Mouse (Mus musculus): ENCODE data around the gene Exosc7. TPM values are rescaled to one million over a fixed set of nuclear protein-coding genes. Genes with fewer than 3 reads are reported as not detected.
A peak's percentile ranks its signal among the peaks of the same experiment; 100 is the strongest.

The Exosc7 gene
- 81.1 and 109 TPM in 2 replicates for polyA plus RNA-seq (2012; rRNA removed)
- 96.5 and 105 TPM in 2 replicates for polyA plus RNA-seq (2014; fragmentation: Nextera tagmentation; extraction: Ambion mirVana)

GRCm38 (mm10) chr9:123112805-123113521, at the start of gene Exosc7, which contains the start of gene Zdhhc3:
Exosc7 (plus strand) TSS chr9:123113215.
Zdhhc3 (minus strand) TSS chr9:123113205.
- ATAC-seq (ENCODE audit: low FRiP score, low read depth) (peak; percentile 94), DNase-seq (ENCODE audit: low spot score) (peak; percentile 92)
- WGBS: under 1% methylated on average over 72 of the region's 79 CpGs
- Histone ChIP-seq H3K4me2 (replicated peaks; ENCODE audit: low read depth, low read length, severe bottlenecking) (peak within 1 kb of the TSS; percentile 89), H3K4me1 (ENCODE audit: control insufficient read depth, insufficient read depth, low read length) (peaks cover 13% of the 10 kb centered on the region), H3K9ac (ENCODE audit: low read depth, low read length, severe bottlenecking) (peak within 1 kb of the TSS; percentile 89), H3K36me3 (ENCODE audit: control insufficient read depth, insufficient read depth, low read length) (peaks cover 12% of the 10 kb centered on the region), H3K27ac (replicated peaks; ENCODE audit: low read depth, low read length) (peak within 1 kb of the TSS; percentile 91), H3K4me3 (replicated peaks; ENCODE audit: low read length) (peak within 1 kb of the TSS; percentile 83), H3K27me3 (ENCODE audit: control insufficient read depth, insufficient read depth, low read length) (no peaks in the 10 kb centered on the region), H3K9me3 (ENCODE audit: control insufficient read depth, low read length) (no peaks in the 10 kb centered on the region)
- TF ChIP-seq POLR2A (IDR thresholded peaks at IDR 0.05; ENCODE audit: borderline replicate concordance, extremely low read depth, insufficient read depth, insufficient read length): peak; percentile 96; the same call in 1 of the 2 replicates

- DNase-seq (ENCODE audit: low spot score): no peak
- no peaks in the 10 kb centered on the region for H3K4me1 ChIP-seq (ENCODE audit: control insufficient read depth, insufficient read depth, low read length)
- no peak for ATAC-seq (ENCODE audit: low FRiP score, low read depth)
- no peak overlapping the region for H3K4me2 ChIP-seq (replicated peaks; ENCODE audit: low read depth, low read length, severe bottlenecking)
- H3K9me3 ChIP-seq (ENCODE audit: control insufficient read depth, low read length): no peaks in the 10 kb centered on the region
- no peak overlapping the region for H3K27ac ChIP-seq (replicated peaks; ENCODE audit: low read depth, low read length)
- peaks cover 91% of the 10 kb centered on the region for H3K36me3 ChIP-seq (ENCODE audit: control insufficient read depth, insufficient read depth, low read length)
- H3K27me3 ChIP-seq (ENCODE audit: control insufficient read depth, insufficient read depth, low read length): no peaks in the 10 kb centered on the region
- no peak for TF ChIP-seq POLR2A (IDR thresholded peaks at IDR 0.05; ENCODE audit: borderline replicate concordance, extremely low read depth, insufficient read depth, insufficient read length)
- H3K4me3 ChIP-seq (replicated peaks; ENCODE audit: low read length): no peak overlapping the region
- 94% methylated on average over 5 of the region's 5 CpGs for WGBS
- H3K9ac ChIP-seq (ENCODE audit: low read depth, low read length, severe bottlenecking): no peak overlapping the region
These were observed 33.9 kb upstream of the Exosc7 start for GRCm38 (mm10) chr9:123079149-123079548.

- ATAC-seq (ENCODE audit: low FRiP score, low read depth) (no peak), DNase-seq (ENCODE audit: low spot score) (no peak)
- 92% methylated on average over 7 of the region's 7 CpGs for WGBS
- Histone ChIP-seq H3K9ac (ENCODE audit: low read depth, low read length, severe bottlenecking) (no peak overlapping the region), H3K27ac (replicated peaks; ENCODE audit: low read depth, low read length) (no peak overlapping the region), H3K4me1 (ENCODE audit: control insufficient read depth, insufficient read depth, low read length) (no peaks in the 10 kb centered on the region), H3K4me3 (replicated peaks; ENCODE audit: low read length) (no peak overlapping the region), H3K36me3 (ENCODE audit: control insufficient read depth, insufficient read depth, low read length) (peaks cover 92% of the 10 kb centered on the region), H3K4me2 (replicated peaks; ENCODE audit: low read depth, low read length, severe bottlenecking) (no peak overlapping the region), H3K9me3 (ENCODE audit: control insufficient read depth, low read length) (no peaks in the 10 kb centered on the region), H3K27me3 (ENCODE audit: control insufficient read depth, insufficient read depth, low read length) (no peaks in the 10 kb centered on the region)
- no peak for TF ChIP-seq POLR2A (IDR thresholded peaks at IDR 0.05; ENCODE audit: borderline replicate concordance, extremely low read depth, insufficient read depth, insufficient read length)
These were observed 32.7 kb upstream of the Exosc7 start for GRCm38 (mm10) chr9:123080355-123080754.

GRCm38 (mm10) chr9:123080796-123081195, 32.2 kb upstream of the Exosc7 start:
- H3K27me3 ChIP-seq (ENCODE audit: control insufficient read depth, insufficient read depth, low read length): no peaks in the 10 kb centered on the region
- H3K36me3 ChIP-seq (ENCODE audit: control insufficient read depth, insufficient read depth, low read length): peaks cover 94% of the 10 kb centered on the region
- 92% methylated on average over 1 of the region's 1 CpGs for WGBS

GRCm38 (mm10) chr9:123085373-123085772, 27.6 kb upstream of the Exosc7 start:
- Histone ChIP-seq H3K9ac (ENCODE audit: low read depth, low read length, severe bottlenecking) (no peak overlapping the region), H3K4me2 (replicated peaks; ENCODE audit: low read depth, low read length, severe bottlenecking) (no peak overlapping the region), H3K4me1 (ENCODE audit: control insufficient read depth, insufficient read depth, low read length) (no peaks in the 10 kb centered on the region), H3K9me3 (ENCODE audit: control insufficient read depth, low read length) (no peaks in the 10 kb centered on the region), H3K36me3 (ENCODE audit: control insufficient read depth, insufficient read depth, low read length) (peaks cover 90% of the 10 kb centered on the region), H3K27ac (replicated peaks; ENCODE audit: low read depth, low read length) (no peak overlapping the region), H3K27me3 (ENCODE audit: control insufficient read depth, insufficient read depth, low read length) (no peaks in the 10 kb centered on the region), H3K4me3 (replicated peaks; ENCODE audit: low read length) (no peak overlapping the region)
- DNase-seq (ENCODE audit: low spot score) (no peak), ATAC-seq (ENCODE audit: low FRiP score, low read depth) (no peak)
- no peak for TF ChIP-seq POLR2A (IDR thresholded peaks at IDR 0.05; ENCODE audit: borderline replicate concordance, extremely low read depth, insufficient read depth, insufficient read length)
- 85% methylated on average over 1 of the region's 1 CpGs for whole genome bisulfite sequencing

More at GRCm38 (mm10) chr9:123080796-123081195, 32.2 kb upstream of the Exosc7 start:
- DNase-seq (ENCODE audit: low spot score) (no peak), ATAC-seq (ENCODE audit: low FRiP score, low read depth) (no peak)
- Histone ChIP-seq H3K4me1 (ENCODE audit: control insufficient read depth, insufficient read depth, low read length) (no peaks in the 10 kb centered on the region), H3K4me3 (replicated peaks; ENCODE audit: low read length) (no peak overlapping the region), H3K4me2 (replicated peaks; ENCODE audit: low read depth, low read length, severe bottlenecking) (no peak overlapping the region), H3K9ac (ENCODE audit: low read depth, low read length, severe bottlenecking) (no peak overlapping the region), H3K9me3 (ENCODE audit: control insufficient read depth, low read length) (no peaks in the 10 kb centered on the region), H3K27ac (replicated peaks; ENCODE audit: low read depth, low read length) (no peak overlapping the region)
- TF ChIP-seq POLR2A (IDR thresholded peaks at IDR 0.05; ENCODE audit: borderline replicate concordance, extremely low read depth, insufficient read depth, insufficient read length): no peak
